Mouse (Mus musculus) kidney, postnatal 0 days (tissue): ENCODE results near the gene Olfr806. TPM values are rescaled to one million over a fixed set of nuclear protein-coding genes. Genes with fewer than 3 reads are reported as not detected.

Experiments used
- ATAC-seq: fragments of 200-750 bp; cut with Nextera tagmentation; replicated peaks from 2 replicates; pipeline ENCODE4 v1.8.0; 2017; ENCODE audit warnings: low read depth, moderate number of reproducible peaks, moderate TSS enrichment, moderate library complexity; ENCODE audit not compliant: low FRiP score
- DNase-seq: peaks from one replicate; pipeline ENCODE4 v3.0.0-alpha.2; 2016; ENCODE audit warnings: low spot score
- H3K27ac ChIP-seq: fragments of 300-500 bp; sonication (generic); 2 replicates; pipeline ENCODE4 v1.5.1; 2014; ENCODE audit warnings: mild to moderate bottlenecking
- H3K27me3 ChIP-seq: fragments of 300-500 bp; sonication (generic); 2 replicates; pipeline ENCODE4 v1.6.1; 2014; ENCODE audit warnings: low read length, mixed read lengths; ENCODE audit not compliant: insufficient read depth
- H3K36me3 ChIP-seq: fragments of 300-500 bp; sonication (generic); 2 replicates; pipeline ENCODE4 v1.6.1; 2014; ENCODE audit warnings: low read length, mixed read lengths; ENCODE audit not compliant: insufficient read depth
- H3K4me1 ChIP-seq: fragments of 300-500 bp; sonication (generic); replicated peaks from 2 replicates; pipeline ENCODE4 v1.6.1; 2014; ENCODE audit warnings: antibody characterized with exemption, low read length, mixed read lengths; ENCODE audit not compliant: insufficient read depth
- H3K4me2 ChIP-seq: fragments of 300-500 bp; sonication (generic); 2 replicates; pipeline ENCODE4 v1.6.1; 2014; ENCODE audit warnings: mild to moderate bottlenecking, low read length, moderate library complexity, mixed read lengths
- H3K4me3 ChIP-seq: fragments of 300-500 bp; sonication (generic); replicated peaks from 2 replicates; pipeline ENCODE4 v1.5.1; 2014; ENCODE audit warnings: low read depth, low read length
- H3K9ac ChIP-seq: fragments of 300-500 bp; sonication (generic); 2 replicates; pipeline ENCODE4 v1.6.1; 2014; ENCODE audit warnings: low read depth, low read length
- H3K9me3 ChIP-seq: fragments of 300-500 bp; sonication (generic); replicated peaks from 2 replicates; pipeline ENCODE4 v1.6.1; 2016; ENCODE audit warnings: low read length, inconsistent platforms, mixed read lengths
- CTCF ChIP-seq: IDR thresholded peaks from 2 replicates; pipeline ENCODE4 v1.5.1; 2016; ENCODE audit warnings: antibody characterized with exemption, low read depth, mild to moderate bottlenecking, moderate library complexity
- WGBS: fragments of 180-500 bp; shearing (Covaris S2); extraction: QIAGEN DNeasy Blood & Tissue Kit; methylation state at CpG from one replicate; pipeline ENCODE4 v1.1.7; 2014; 5-methylcytosine and 5-hydroxymethylcytosine counted together
- microRNA-seq: library from miRNA; unstranded; fragments of <30 nt; microRNA quantifications from one replicate; pipeline ENCODE4, GENCODE M21; 2016
- polyA plus RNA-seq: library from polyadenylated mRNA; unstranded; fragments of >200 nt; fragmentation: Nextera tagmentation; extraction: Ambion mirVana; gene quantifications from 2 replicates; pipeline ENCODE4 v1.2.1, GENCODE M21; 2015

Olfr806 gene
- polyA plus RNA-seq, 1 experiment from 2014 or later, result not detected

- TF ChIP-seq CTCF, result no peak
- H3K4me1 ChIP-seq, result no peaks in the 10 kb centered on the region
- no peaks in the 10 kb centered on the region for H3K27me3 ChIP-seq
- ATAC-seq, result no peak
- H3K9ac ChIP-seq, result no peak within 1 kb of the TSS
- no peak for DNase-seq
- H3K4me3 ChIP-seq, result no peak within 1 kb of the TSS
- H3K4me2 ChIP-seq, result no peak within 1 kb of the TSS
- H3K36me3 ChIP-seq, result no peaks in the 10 kb centered on the region
- H3K9me3 ChIP-seq, result no peaks in the 10 kb centered on the region
- no peak within 1 kb of the TSS for H3K27ac ChIP-seq
- WGBS, result 70% methylated on average over 2 of the region's 2 CpGs
Observed at GRCm38 (mm10) chr10:129694186-129694585, 47.5 kb downstream of the Olfr806 start, which contains the start of gene Olfr803. Gene Olfr803 (minus strand): TSS chr10:129694286.

GRCm38 (mm10) chr10:129688069-129688468 lies 53.7 kb downstream of the Olfr806 start, which contains the start of gene Olfr802:
Gene Olfr802 (minus strand): TSS chr10:129688169.
- Histone ChIP-seq H3K4me1 (no peaks in the 10 kb centered on the region), H3K4me2 (no peak within 1 kb of the TSS), H3K9ac (no peak within 1 kb of the TSS), H3K4me3 (no peak within 1 kb of the TSS), H3K27ac (no peak within 1 kb of the TSS), H3K36me3 (no peaks in the 10 kb centered on the region), H3K9me3 (no peaks in the 10 kb centered on the region), H3K27me3 (no peaks in the 10 kb centered on the region)
- no peak for TF ChIP-seq CTCF
- ATAC-seq (no peak), DNase-seq (no peak)
- 60% methylated on average over 1 of the region's 1 CpGs for WGBS

Small RNA genes within 50 kb of the gene (microRNA-seq; reads per million reads assigned to microRNA genes)
- gene Gm24485, result not detected

Other genes with a start within 250 kb of the Olfr806 start
- not detected in 2 replicates for gene Olfr790, start 243.4 kb downstream of the Olfr806 start, polyA plus RNA-seq
- gene Olfr791, start 220.1 kb downstream of the Olfr806 start, polyA plus RNA-seq, result not detected in 2 replicates
- not detected in 2 replicates for gene Olfr792, start 202.8 kb downstream of the Olfr806 start, polyA plus RNA-seq
- not detected in 2 replicates for gene Olfr794, start 174.3 kb downstream of the Olfr806 start, polyA plus RNA-seq
- gene Olfr796, start 129.4 kb downstream of the Olfr806 start, polyA plus RNA-seq, result not detected in 2 replicates
- gene Olfr798, start 114.0 kb downstream of the Olfr806 start, polyA plus RNA-seq, result not detected in 2 replicates
- not detected in 2 replicates for gene Olfr799, start 104.4 kb downstream of the Olfr806 start, polyA plus RNA-seq
- not detected in 2 replicates for gene Olfr800, start 84.2 kb downstream of the Olfr806 start, polyA plus RNA-seq
- gene Olfr801, start 68.1 kb downstream of the Olfr806 start, polyA plus RNA-seq, result not detected in 2 replicates
- gene Olfr802, start 53.8 kb downstream of the Olfr806 start, polyA plus RNA-seq, result not detected in 2 replicates
- not detected in 2 replicates for gene Olfr803, start 47.6 kb downstream of the Olfr806 start, polyA plus RNA-seq
- gene Olfr804, start 38.7 kb downstream of the Olfr806 start, polyA plus RNA-seq, result not detected in 2 replicates
- not detected in 2 replicates for gene Olfr805, start 12.5 kb downstream of the Olfr806 start, polyA plus RNA-seq
- not detected in 2 replicates for gene Olfr807, start 15.9 kb upstream of the Olfr806 start, polyA plus RNA-seq
- gene Olfr808, start 23.6 kb upstream of the Olfr806 start, polyA plus RNA-seq, result not detected in 2 replicates
- not detected in 2 replicates for gene Olfr809, start 32.7 kb upstream of the Olfr806 start, polyA plus RNA-seq
- gene Olfr810, start 53.0 kb upstream of the Olfr806 start, polyA plus RNA-seq, result not detected in 2 replicates
- not detected in 2 replicates for gene Olfr811, start 62.5 kb upstream of the Olfr806 start, polyA plus RNA-seq
- gene Olfr812, start 104.2 kb upstream of the Olfr806 start, polyA plus RNA-seq, result not detected in 2 replicates
- gene Olfr813, start 113.4 kb upstream of the Olfr806 start, polyA plus RNA-seq, result not detected in 2 replicates
- gene Olfr814, start 137.9 kb upstream of the Olfr806 start, polyA plus RNA-seq, result not detected in 2 replicates
- not detected in 2 replicates for gene Olfr815, start 163.9 kb upstream of the Olfr806 start, polyA plus RNA-seq
- not detected in 2 replicates for gene Olfr816, start 173.7 kb upstream of the Olfr806 start, polyA plus RNA-seq
- gene Olfr818, start 207.2 kb upstream of the Olfr806 start, polyA plus RNA-seq, result not detected in 2 replicates
- gene Olfr819, start 225.3 kb upstream of the Olfr806 start, polyA plus RNA-seq, result not detected in 2 replicates
- gene Olfr247, start 234.2 kb upstream of the Olfr806 start, polyA plus RNA-seq, result not detected in 2 replicates
- gene Gm10310, start 243.1 kb upstream of the Olfr806 start, polyA plus RNA-seq, result not detected in 2 replicates